Mouse (Mus musculus): ENCODE results near the gene Ube2l3. TPM values are rescaled to one million over a fixed set of nuclear protein-coding genes. Genes with fewer than 3 reads are reported as not detected.
"Not testable (repeated sequence)": the region's sequence is repeated elsewhere in the genome, so short reads cannot be mapped to it uniquely, and the experiment has no call there.

Gene Ube2l3
- polyA plus RNA-seq, 1 experiment: 133 TPM

GRCm38 (mm10) chr16:17182136-17182535 lies 20.3 kb downstream of the Ube2l3 start:
- DNase-seq: no peak
- 83% methylated on average over 2 of the region's 2 CpGs for WGBS
- Histone ChIP-seq H3K27ac (ENCODE audit: insufficient read depth, low read length) (no peak overlapping the region), H3K4me1 (ENCODE audit: control insufficient read depth, insufficient read depth, low read length) (no peaks in the 10 kb centered on the region; the same call in 1 of the 2 replicates), H3K27me3 (ENCODE audit: control insufficient read depth, insufficient read depth, low read length) (no peaks in the 10 kb centered on the region), H3K4me3 (replicated peaks; ENCODE audit: insufficient read depth, low read depth, low read length) (no peak overlapping the region)
- TF ChIP-seq CTCF (IDR thresholded peaks at IDR 0.05; ENCODE audit: borderline replicate concordance, insufficient read depth, low read depth, low read length): no peak
- no peak for TF ChIP-seq POLR2A (IDR thresholded peaks at IDR 0.05; ENCODE audit: borderline replicate concordance, insufficient read depth, low read length)

GRCm38 (mm10) chr16:17181382-17181781 lies 21.1 kb downstream of the Ube2l3 start:
- no peaks in the 10 kb centered on the region for H3K27me3 ChIP-seq (ENCODE audit: control insufficient read depth, insufficient read depth, low read length)
- no peak overlapping the region for H3K27ac ChIP-seq (ENCODE audit: insufficient read depth, low read length)
- H3K4me3 ChIP-seq (replicated peaks; ENCODE audit: insufficient read depth, low read depth, low read length): no peak overlapping the region
- WGBS: 52% methylated on average over 4 of the region's 4 CpGs
- TF ChIP-seq CTCF (IDR thresholded peaks at IDR 0.05; ENCODE audit: borderline replicate concordance, insufficient read depth, low read depth, low read length): no peak
- no peaks in the 10 kb centered on the region; the same call in 1 of the 2 replicates for H3K4me1 ChIP-seq (ENCODE audit: control insufficient read depth, insufficient read depth, low read length)
- no peak for DNase-seq

- no peak for DNase-seq
- WGBS: 97% methylated on average over 3 of the region's 3 CpGs
- Histone ChIP-seq H3K4me1 (ENCODE audit: control insufficient read depth, insufficient read depth, low read length) (no peaks in the 10 kb centered on the region; the same call in 1 of the 2 replicates), H3K27ac (ENCODE audit: insufficient read depth, low read length) (no peak overlapping the region), H3K27me3 (ENCODE audit: control insufficient read depth, insufficient read depth, low read length) (no peaks in the 10 kb centered on the region), H3K4me3 (replicated peaks; ENCODE audit: insufficient read depth, low read depth, low read length) (no peak overlapping the region)
- no peak for TF ChIP-seq POLR2A (IDR thresholded peaks at IDR 0.05; ENCODE audit: borderline replicate concordance, insufficient read depth, low read length)
- no peak for TF ChIP-seq CTCF (IDR thresholded peaks at IDR 0.05; ENCODE audit: borderline replicate concordance, insufficient read depth, low read depth, low read length)
These were observed 22.7 kb downstream of the Ube2l3 start for GRCm38 (mm10) chr16:17179706-17180105.

GRCm38 (mm10) chr16:17177623-17178170 lies 24.8 kb downstream of the Ube2l3 start:
- 89% methylated on average over 1 of the region's 1 CpGs for WGBS
- TF ChIP-seq CTCF (IDR thresholded peaks at IDR 0.05; ENCODE audit: borderline replicate concordance, insufficient read depth, low read depth, low read length): no peak
- no peaks in the 10 kb centered on the region for H3K27me3 ChIP-seq (ENCODE audit: control insufficient read depth, insufficient read depth, low read length)
- H3K4me3 ChIP-seq (replicated peaks; ENCODE audit: insufficient read depth, low read depth, low read length): no peak overlapping the region
- H3K27ac ChIP-seq (ENCODE audit: insufficient read depth, low read length): no peak overlapping the region
- H3K4me1 ChIP-seq (ENCODE audit: control insufficient read depth, insufficient read depth, low read length): no peaks in the 10 kb centered on the region; the same call in 1 of the 2 replicates
- no peak for DNase-seq

GRCm38 (mm10) chr16:17175765-17176164 lies 26.7 kb downstream of the Ube2l3 start:
- H3K27me3 ChIP-seq (ENCODE audit: control insufficient read depth, insufficient read depth, low read length): no peaks in the 10 kb centered on the region
- 77% methylated on average over 2 of the region's 2 CpGs for WGBS
- no peaks in the 10 kb centered on the region for H3K4me1 ChIP-seq (ENCODE audit: control insufficient read depth, insufficient read depth, low read length)
- DNase-seq: no peak
- no peak overlapping the region for H3K4me3 ChIP-seq (replicated peaks; ENCODE audit: insufficient read depth, low read depth, low read length)
- no peak for TF ChIP-seq POLR2A (IDR thresholded peaks at IDR 0.05; ENCODE audit: borderline replicate concordance, insufficient read depth, low read length)
- no peak overlapping the region for H3K27ac ChIP-seq (ENCODE audit: insufficient read depth, low read length)

- H3K27ac ChIP-seq (ENCODE audit: insufficient read depth, low read length): no peak overlapping the region
- TF ChIP-seq CTCF (IDR thresholded peaks at IDR 0.05; ENCODE audit: borderline replicate concordance, insufficient read depth, low read depth, low read length) (no peak), POLR2A (IDR thresholded peaks at IDR 0.05; ENCODE audit: borderline replicate concordance, insufficient read depth, low read length) (no peak)
- 84% methylated on average over 5 of the region's 5 CpGs for WGBS
- H3K27me3 ChIP-seq (ENCODE audit: control insufficient read depth, insufficient read depth, low read length): no peaks in the 10 kb centered on the region
- H3K4me3 ChIP-seq (replicated peaks; ENCODE audit: insufficient read depth, low read depth, low read length): no peak overlapping the region
- DNase-seq: no peak
- H3K4me1 ChIP-seq (ENCODE audit: control insufficient read depth, insufficient read depth, low read length): no peaks in the 10 kb centered on the region
These were observed 34.4 kb downstream of the Ube2l3 start for GRCm38 (mm10) chr16:17168049-17168448.

- Histone ChIP-seq H3K4me3 (replicated peaks; ENCODE audit: insufficient read depth, low read depth, low read length) (no peak overlapping the region), H3K27ac (ENCODE audit: insufficient read depth, low read length) (no peak overlapping the region), H3K27me3 (ENCODE audit: control insufficient read depth, insufficient read depth, low read length) (no peaks in the 10 kb centered on the region), H3K4me1 (ENCODE audit: control insufficient read depth, insufficient read depth, low read length) (no peaks in the 10 kb centered on the region)
- no peak for DNase-seq
- TF ChIP-seq CTCF (IDR thresholded peaks at IDR 0.05; ENCODE audit: borderline replicate concordance, insufficient read depth, low read depth, low read length) (no peak), POLR2A (IDR thresholded peaks at IDR 0.05; ENCODE audit: borderline replicate concordance, insufficient read depth, low read length) (no peak)
These were observed 35.3 kb downstream of the Ube2l3 start for GRCm38 (mm10) chr16:17167179-17167578.

- H3K4me3 ChIP-seq (replicated peaks; ENCODE audit: insufficient read depth, low read depth, low read length); H3K27ac ChIP-seq (ENCODE audit: insufficient read depth, low read length): not testable (repeated sequence)
- 100% methylated on average over 1 of the region's 1 CpGs for WGBS
These were observed 37.0 kb downstream of the Ube2l3 start for GRCm38 (mm10) chr16:17165478-17165877.

GRCm38 (mm10) chr16:17154346-17154745 lies 48.1 kb downstream of the Ube2l3 start:
- Histone ChIP-seq H3K4me3 (replicated peaks; ENCODE audit: insufficient read depth, low read depth, low read length) (no peak overlapping the region), H3K27me3 (ENCODE audit: control insufficient read depth, insufficient read depth, low read length) (no peaks in the 10 kb centered on the region), H3K4me1 (ENCODE audit: control insufficient read depth, insufficient read depth, low read length) (no peaks in the 10 kb centered on the region), H3K27ac (ENCODE audit: insufficient read depth, low read length) (no peak overlapping the region)
- 96% methylated on average over 2 of the region's 2 CpGs for WGBS
- no peak for DNase-seq
- TF ChIP-seq CTCF (IDR thresholded peaks at IDR 0.05; ENCODE audit: borderline replicate concordance, insufficient read depth, low read depth, low read length) (no peak), POLR2A (IDR thresholded peaks at IDR 0.05; ENCODE audit: borderline replicate concordance, insufficient read depth, low read length) (no peak)

More at GRCm38 (mm10) chr16:17165478-17165877, 37.0 kb downstream of the Ube2l3 start:
- DNase-seq; H3K4me1 ChIP-seq (ENCODE audit: control insufficient read depth, insufficient read depth, low read length); H3K27me3 ChIP-seq (ENCODE audit: control insufficient read depth, insufficient read depth, low read length): not testable (repeated sequence)

All from cerebellum, adult 2 months (tissue).